Mouse (Mus musculus): Measurements from ENCODE around the gene Gm17324. TPM values are rescaled to one million over a fixed set of nuclear protein-coding genes. Genes with fewer than 3 reads are reported as not detected.
"Not testable (repeated sequence)": the region's sequence is repeated elsewhere in the genome, so short reads cannot be mapped to it uniquely, and the experiment has no call there.

Gm17324 gene
- polyA plus RNA-seq (2014; fragmentation: Nextera tagmentation; extraction: Ambion mirVana), result 0.80 and 0.90 TPM in 2 replicates

GRCm38 (mm10) chr9:78447973-78448873 is at the start of gene Gm17324, which contains the start of gene Mto1:
Gm17324 (minus strand) TSS chr9:78448786.
Mto1 (plus strand) TSS chr9:78448208.
- under 1% methylated on average over 96 of the region's 96 CpGs for WGBS
- peak; percentile 94 for ATAC-seq (ENCODE audit: insufficient number of reproducible peaks, insufficient read depth, low FRiP score, low read depth)

GRCm38 (mm10) chr9:78493171-78493570 is 44.6 kb upstream of the Gm17324 start:
- Histone ChIP-seq H3K27me3 (ENCODE audit: control insufficient read depth, insufficient read depth, low read length) (no peaks in the 10 kb centered on the region), H3K4me1 (ENCODE audit: control insufficient read depth, insufficient read depth, low read length) (no peaks in the 10 kb centered on the region), H3K9me3 (ENCODE audit: control insufficient read depth, low read depth, low read length) (no peaks in the 10 kb centered on the region), H3K36me3 (ENCODE audit: control insufficient read depth, insufficient read depth, low read length) (no peaks in the 10 kb centered on the region), H3K4me2 (replicated peaks; ENCODE audit: low read depth, low read length) (no peak overlapping the region), H3K4me3 (ENCODE audit: low read depth, low read length) (no peak overlapping the region), H3K27ac (ENCODE audit: low read length) (no peak overlapping the region), H3K9ac (replicated peaks; ENCODE audit: low read depth, low read length) (no peak overlapping the region)
- 87% methylated on average over 7 of the region's 7 CpGs for WGBS
- no peak for ATAC-seq (ENCODE audit: insufficient number of reproducible peaks, insufficient read depth, low FRiP score, low read depth)

More at GRCm38 (mm10) chr9:78447973-78448873, at the start of gene Gm17324, which contains the start of gene Mto1:
- Histone ChIP-seq H3K9ac (replicated peaks; ENCODE audit: low read depth, low read length) (peak within 1 kb of the TSS; percentile 75), H3K27ac (ENCODE audit: low read length) (peak within 1 kb of the TSS; percentile 86), H3K4me3 (ENCODE audit: low read depth, low read length) (peak within 1 kb of the TSS; percentile 89), H3K4me1 (ENCODE audit: control insufficient read depth, insufficient read depth, low read length) (peaks cover 6% of the 10 kb centered on the region; the same call in 1 of the 2 replicates), H3K9me3 (ENCODE audit: control insufficient read depth, low read depth, low read length) (no peaks in the 10 kb centered on the region), H3K4me2 (replicated peaks; ENCODE audit: low read depth, low read length) (peak within 1 kb of the TSS; percentile 64), H3K36me3 (ENCODE audit: control insufficient read depth, insufficient read depth, low read length) (peaks cover 12% of the 10 kb centered on the region), H3K27me3 (ENCODE audit: control insufficient read depth, insufficient read depth, low read length) (0 out of 2 replicates have a peak, but pooled peaks cover 6% of the 10 kb centered on the region)

GRCm38 (mm10) chr9:78492254-78492653 is 43.7 kb upstream of the Gm17324 start:
- Histone ChIP-seq H3K9ac (replicated peaks; ENCODE audit: low read depth, low read length) (no peak overlapping the region), H3K27me3 (ENCODE audit: control insufficient read depth, insufficient read depth, low read length) (no peaks in the 10 kb centered on the region), H3K36me3 (ENCODE audit: control insufficient read depth, insufficient read depth, low read length) (no peaks in the 10 kb centered on the region), H3K27ac (ENCODE audit: low read length) (no peak overlapping the region), H3K9me3 (ENCODE audit: control insufficient read depth, low read depth, low read length) (no peaks in the 10 kb centered on the region), H3K4me1 (ENCODE audit: control insufficient read depth, insufficient read depth, low read length) (no peaks in the 10 kb centered on the region), H3K4me3 (ENCODE audit: low read depth, low read length) (no peak overlapping the region), H3K4me2 (replicated peaks; ENCODE audit: low read depth, low read length) (no peak overlapping the region)
- ATAC-seq (ENCODE audit: insufficient number of reproducible peaks, insufficient read depth, low FRiP score, low read depth), result no peak
- 89% methylated on average over 3 of the region's 3 CpGs for WGBS

GRCm38 (mm10) chr9:78491169-78491568 is 42.6 kb upstream of the Gm17324 start:
- WGBS, result 65% methylated on average over 3 of the region's 3 CpGs
- H3K4me1 ChIP-seq (ENCODE audit: control insufficient read depth, insufficient read depth, low read length), result no peaks in the 10 kb centered on the region

GRCm38 (mm10) chr9:78488890-78489420 is 40.4 kb upstream of the Gm17324 start, which contains the start of gene Eef1a1:
Eef1a1 (minus strand) TSS chr9:78489151.
- no peaks in the 10 kb centered on the region for H3K9me3 ChIP-seq (ENCODE audit: control insufficient read depth, low read depth, low read length)
- H3K27me3 ChIP-seq (ENCODE audit: control insufficient read depth, insufficient read depth, low read length), result no peaks in the 10 kb centered on the region
- peak within 1 kb of the TSS; percentile 39 for H3K4me3 ChIP-seq (ENCODE audit: low read depth, low read length)
- peak within 1 kb of the TSS; percentile 74; the same call in 1 of the 2 replicates for H3K27ac ChIP-seq (ENCODE audit: low read length)
- peak within 1 kb of the TSS; percentile 60 for H3K4me2 ChIP-seq (replicated peaks; ENCODE audit: low read depth, low read length)
- peak within 1 kb of the TSS; percentile 33 for H3K9ac ChIP-seq (replicated peaks; ENCODE audit: low read depth, low read length)
- WGBS, result 2% methylated on average over 16 of the region's 20 CpGs
- ATAC-seq (ENCODE audit: insufficient number of reproducible peaks, insufficient read depth, low FRiP score, low read depth), result peak; percentile 57; the same call in 1 of the 2 replicates
- H3K4me1 ChIP-seq (ENCODE audit: control insufficient read depth, insufficient read depth, low read length), result no peaks in the 10 kb centered on the region
- no peaks in the 10 kb centered on the region for H3K36me3 ChIP-seq (ENCODE audit: control insufficient read depth, insufficient read depth, low read length)

More at GRCm38 (mm10) chr9:78491169-78491568, 42.6 kb upstream of the Gm17324 start:
- no peaks in the 10 kb centered on the region for H3K27me3 ChIP-seq (ENCODE audit: control insufficient read depth, insufficient read depth, low read length)
- H3K9me3 ChIP-seq (ENCODE audit: control insufficient read depth, low read depth, low read length), result no peaks in the 10 kb centered on the region
- no peaks in the 10 kb centered on the region for H3K36me3 ChIP-seq (ENCODE audit: control insufficient read depth, insufficient read depth, low read length)
- H3K4me2 ChIP-seq (replicated peaks; ENCODE audit: low read depth, low read length), result no peak overlapping the region
- no peak overlapping the region for H3K4me3 ChIP-seq (ENCODE audit: low read depth, low read length)
- no peak for ATAC-seq (ENCODE audit: insufficient number of reproducible peaks, insufficient read depth, low FRiP score, low read depth)
- no peak overlapping the region for H3K27ac ChIP-seq (ENCODE audit: low read length)
- no peak overlapping the region for H3K9ac ChIP-seq (replicated peaks; ENCODE audit: low read depth, low read length)

GRCm38 (mm10) chr9:78488021-78488420 is 39.4 kb upstream of the Gm17324 start:
- H3K9me3 ChIP-seq (ENCODE audit: control insufficient read depth, low read depth, low read length); H3K27ac ChIP-seq (ENCODE audit: low read length); H3K4me1 ChIP-seq (ENCODE audit: control insufficient read depth, insufficient read depth, low read length); H3K9ac ChIP-seq (replicated peaks; ENCODE audit: low read depth, low read length); H3K4me3 ChIP-seq (ENCODE audit: low read depth, low read length); ATAC-seq (ENCODE audit: insufficient number of reproducible peaks, insufficient read depth, low FRiP score, low read depth); H3K36me3 ChIP-seq (ENCODE audit: control insufficient read depth, insufficient read depth, low read length); H3K4me2 ChIP-seq (replicated peaks; ENCODE audit: low read depth, low read length); H3K27me3 ChIP-seq (ENCODE audit: control insufficient read depth, insufficient read depth, low read length): not testable (repeated sequence)
- 91% methylated on average over 5 of the region's 5 CpGs for WGBS

- no peaks in the 10 kb centered on the region for H3K9me3 ChIP-seq (ENCODE audit: control insufficient read depth, low read depth, low read length)
- H3K4me2 ChIP-seq (replicated peaks; ENCODE audit: low read depth, low read length), result no peak overlapping the region
- peaks cover under 1% of the 10 kb centered on the region; the same call in 1 of the 2 replicates for H3K36me3 ChIP-seq (ENCODE audit: control insufficient read depth, insufficient read depth, low read length)
- H3K27me3 ChIP-seq (ENCODE audit: control insufficient read depth, insufficient read depth, low read length), result no peaks in the 10 kb centered on the region
- no peak for ATAC-seq (ENCODE audit: insufficient number of reproducible peaks, insufficient read depth, low FRiP score, low read depth)
- WGBS, result 79% methylated on average over 3 of the region's 3 CpGs
- H3K27ac ChIP-seq (ENCODE audit: low read length), result no peak overlapping the region
- H3K4me1 ChIP-seq (ENCODE audit: control insufficient read depth, insufficient read depth, low read length), result peaks cover 5% of the 10 kb centered on the region; the same call in 1 of the 2 replicates
- no peak overlapping the region for H3K9ac ChIP-seq (replicated peaks; ENCODE audit: low read depth, low read length)
- no peak overlapping the region for H3K4me3 ChIP-seq (ENCODE audit: low read depth, low read length)
Observed at GRCm38 (mm10) chr9:78484660-78485059, 36.1 kb upstream of the Gm17324 start.

GRCm38 (mm10) chr9:78482386-78482785 is 33.8 kb upstream of the Gm17324 start:
- 9% methylated on average over 3 of the region's 3 CpGs for WGBS
- Histone ChIP-seq H3K9me3 (ENCODE audit: control insufficient read depth, low read depth, low read length) (no peaks in the 10 kb centered on the region), H3K36me3 (ENCODE audit: control insufficient read depth, insufficient read depth, low read length) (peaks cover 19% of the 10 kb centered on the region), H3K4me2 (replicated peaks; ENCODE audit: low read depth, low read length) (peak overlapping the region; percentile 49), H3K4me1 (ENCODE audit: control insufficient read depth, insufficient read depth, low read length) (peaks cover 8% of the 10 kb centered on the region; the same call in 1 of the 2 replicates), H3K9ac (replicated peaks; ENCODE audit: low read depth, low read length) (peak overlapping the region; percentile 51), H3K27ac (ENCODE audit: low read length) (peak overlapping the region; percentile 96), H3K27me3 (ENCODE audit: control insufficient read depth, insufficient read depth, low read length) (no peaks in the 10 kb centered on the region), H3K4me3 (ENCODE audit: low read depth, low read length) (peak overlapping the region; percentile 42)
- no peak for ATAC-seq (ENCODE audit: insufficient number of reproducible peaks, insufficient read depth, low FRiP score, low read depth)

All from stomach, embryonic 14.5 days (tissue).